Mouse (Mus musculus) MEL (cell line): ENCODE results near the gene Rdh16f1. TPM values are rescaled to one million over a fixed set of nuclear protein-coding genes. Genes with fewer than 3 reads are reported as not detected.

Experiments used
- DNase-seq: peaks from one replicate; pipeline ENCODE4 v3.0.0; 2011; ENCODE audit warnings: low read depth, low spot score
- H3K27ac ChIP-seq: 2 replicates; pipeline ENCODE4 v1.5.1; 2012; ENCODE audit warnings: low read depth, mild to moderate bottlenecking, control low read depth, low read length, moderate library complexity; ENCODE audit not compliant: control insufficient read depth
- H3K27me3 ChIP-seq, 2 experiments: fragments of 150-350 bp in 1 of 2; sonication (generic) in 1 of 2; 2 replicates each; pipeline ENCODE4 v1.6.1; 2012; ENCODE audit warnings: low read length in 2 of 2, mild to moderate bottlenecking in 2 of 2, improper control_type of control experiment in 1 of 2, moderate library complexity in 1 of 2; ENCODE audit not compliant: insufficient read depth in 2 of 2, control insufficient read depth in 1 of 2
- H3K36me3 ChIP-seq, 2 experiments: 2 replicates each; pipeline ENCODE4 v1.6.1; 2012 to 2014; ENCODE audit warnings: low read length in 2 of 2, improper control_type of control experiment in 1 of 2, inconsistent platforms in 1 of 2, mild to moderate bottlenecking in 1 of 2; ENCODE audit not compliant: insufficient read depth in 2 of 2, control insufficient read depth in 1 of 2
- H3K4me1 ChIP-seq, 2 experiments: fragments of 150-350 bp in 1 of 2; sonication (generic) in 1 of 2; 2 replicates each; pipeline ENCODE4 v1.6.1; 2012; ENCODE audit warnings: low read length in 2 of 2, improper control_type of control experiment in 1 of 2, mild to moderate bottlenecking in 1 of 2; ENCODE audit not compliant: insufficient read depth in 2 of 2, control insufficient read depth in 1 of 2
- H3K4me3 ChIP-seq, 2 experiments: fragments of 150-350 bp in 1 of 2; sonication (generic) in 1 of 2; 2 replicates each; pipeline ENCODE4 v1.5.1; 2012; ENCODE audit warnings: low read depth in 2 of 2, low read length in 2 of 2, mild to moderate bottlenecking in 2 of 2, moderate library complexity in 2 of 2, control low read depth in 1 of 2, improper control_type of control experiment in 1 of 2; ENCODE audit not compliant: control insufficient read depth in 1 of 2, insufficient read depth in 1 of 2
- H3K79me2 ChIP-seq: 2 replicates; pipeline ENCODE4 v1.6.1; 2012; ENCODE audit warnings: mild to moderate bottlenecking, low read length, moderate library complexity; ENCODE audit not compliant: control insufficient read depth, poor library complexity, insufficient read depth
- H3K9ac ChIP-seq: 2 replicates; pipeline ENCODE4 v1.6.1; 2012; ENCODE audit warnings: low read depth, mild to moderate bottlenecking, control low read depth, low read length, moderate library complexity; ENCODE audit not compliant: control insufficient read depth, poor library complexity, severe bottlenecking
- H3K9me3 ChIP-seq: fragments of 150-350 bp; sonication (generic); replicated peaks from 2 replicates; pipeline ENCODE4 v1.6.1; 2012; ENCODE audit warnings: mild to moderate bottlenecking, low read length, improper control_type of control experiment, moderate library complexity; ENCODE audit not compliant: insufficient read depth
- EP300 ChIP-seq, 2 experiments: IDR thresholded peaks; 2 replicates each; pipeline ENCODE4 v1.6.1; 2011; ENCODE audit warnings: improper control_type of control experiment in 2 of 2, low read length in 2 of 2, low read depth in 1 of 2, mild to moderate bottlenecking in 1 of 2
- GATA1 ChIP-seq: IDR thresholded peaks from 2 replicates; pipeline ENCODE4 v1.6.1; 2011; ENCODE audit warnings: low read depth, low read length, improper control_type of control experiment
- RCOR1 ChIP-seq: IDR thresholded peaks from 2 replicates; pipeline ENCODE4 v1.6.1; 2012; ENCODE audit warnings: low read depth, mild to moderate bottlenecking, inconsistent platforms, low read length, improper control_type of control experiment
- TBP ChIP-seq: IDR thresholded peaks from 2 replicates; pipeline ENCODE4 v1.8.0; 2011; ENCODE audit warnings: low read depth, low read length, improper control_type of control experiment
- TCF12 ChIP-seq: IDR thresholded peaks from 2 replicates; pipeline ENCODE4 v1.6.1; 2014; ENCODE audit warnings: low read depth, mild to moderate bottlenecking, inconsistent platforms, low read length, improper control_type of control experiment, moderate library complexity
- USF2 ChIP-seq, 2 experiments: IDR thresholded peaks; 2 replicates each; pipeline ENCODE4 v1.6.1; 2011 to 2012; ENCODE audit warnings: improper control_type of control experiment in 2 of 2, low read length in 2 of 2, borderline replicate concordance in 1 of 2, inconsistent platforms in 1 of 2, low read depth in 1 of 2, mild to moderate bottlenecking in 1 of 2; ENCODE audit not compliant: insufficient read depth in 1 of 2
- polyA plus RNA-seq, 2 experiments: library from polyadenylated mRNA; stranded (reverse) in 1 of 2; unstranded in 1 of 2; fragments of >175 nt in 1 of 2; fragments of >200 nt in 1 of 2; gene quantifications; 2 replicates each; pipeline versions ENCODE4 v1.2.1 to v1.2.4; 2012; ENCODE audit warnings: low replicate concordance in 2 of 2, low read depth in 1 of 2; ENCODE audit not compliant: insufficient read length in 2 of 2, insufficient read depth in 1 of 2, missing spikeins in 1 of 2
- total RNA-seq: library from RNA; depleted of rRNA; stranded (reverse); fragments of 300-350 nt; gene quantifications from 2 replicates; pipeline ENCODE4 v1.2.3, GENCODE M21; 2012; rRNA removed

Gene Rdh16f1
- total and polyA plus RNA-seq, 3 experiments = not detected

DNA sequence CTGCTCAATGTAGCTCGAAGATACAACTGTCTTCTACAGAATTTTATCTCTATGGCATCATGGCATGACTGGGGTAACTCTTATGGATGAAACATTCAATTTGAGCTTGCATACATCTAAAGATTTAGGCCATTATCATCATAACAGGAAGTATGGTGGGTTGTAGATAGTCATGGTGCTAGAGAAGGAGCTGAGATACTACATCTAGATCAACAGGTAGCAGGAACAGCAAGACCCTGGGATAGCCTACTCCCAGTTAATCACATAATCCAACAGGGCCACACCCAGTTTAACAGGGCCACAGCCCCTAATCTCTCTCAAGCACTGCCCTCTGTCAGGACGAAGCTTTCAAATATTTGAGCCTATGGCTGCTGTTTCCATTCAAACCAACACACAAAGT lies 81.2 kb downstream of the Rdh16f1 start:
- Histone ChIP-seq H3K9ac (no peak overlapping the region), H3K79me2 (no peaks in the 10 kb centered on the region), H3K4me1 (no peaks in the 10 kb centered on the region), H3K27ac (no peak overlapping the region), H3K36me3 (no peaks in the 10 kb centered on the region), H3K27me3 (0 out of 4 replicates have a peak, but pooled peaks cover 0 to 2% of the 10 kb centered on the region in 2 experiments), H3K4me3 (no peak overlapping the region), H3K9me3 (no peaks in the 10 kb centered on the region)
- DNase-seq = peak; percentile 40
- TF ChIP-seq USF2 (IDR thresholded peaks at IDR 0.05; ENCODE audit: borderline replicate concordance in 1 of 2, insufficient read depth in 1 of 2, low read depth in 1 of 2, low read length in 2 of 2) = no peak
- TF ChIP-seq TBP = no peak
- TF ChIP-seq RCOR1 = 0 out of 2 replicates have a peak, but pooled peaks have one; percentile 12
- peak in 1 of 2 experiments; percentile 62; a peak in 2 of 4 replicates for TF ChIP-seq EP300 (IDR thresholded peaks at IDR 0.05; ENCODE audit: low read depth in 1 of 2, low read length in 2 of 2)
- TF ChIP-seq TCF12 = peak; percentile 66
- peak; percentile 55 for TF ChIP-seq GATA1

Other genes with a start within 250 kb of the Rdh16f1 start
- 21.8 and 28.6 TPM in 2 replicates for gene Ndufa4l2, start 244.8 kb upstream of the Rdh16f1 start, total RNA-seq
- 10 to 100 TPM in 1 of 2 experiments, not detected in 1; 26.6 TPM for gene Ndufa4l2, start 244.8 kb upstream of the Rdh16f1 start, polyA plus RNA-seq
- gene Shmt2, start 237.3 kb upstream of the Rdh16f1 start, total RNA-seq = 242 and 383 TPM in 2 replicates
- gene Shmt2, start 237.3 kb upstream of the Rdh16f1 start, polyA plus RNA-seq = 100 to 1,000 TPM; 263 to 582 TPM
- not detected in 2 replicates for gene Nxph4, start 225.2 kb upstream of the Rdh16f1 start, total RNA-seq
- gene Nxph4, start 225.2 kb upstream of the Rdh16f1 start, polyA plus RNA-seq = under 1 TPM in 1 of 2 experiments, not detected in 1; 0.24 TPM
- gene Lrp1, start 138.6 kb upstream of the Rdh16f1 start, total RNA-seq = 0.33 and 0.42 TPM in 2 replicates
- under 1 TPM in 1 of 2 experiments, not detected in 1; 0.39 TPM for gene Lrp1, start 138.6 kb upstream of the Rdh16f1 start, polyA plus RNA-seq
- 31.1 and 34.9 TPM in 2 replicates for gene Stat6, start 116.8 kb upstream of the Rdh16f1 start, total RNA-seq
- 10 to 100 TPM in 1 of 2 experiments, not detected in 1; 50.2 TPM for gene Stat6, start 116.8 kb upstream of the Rdh16f1 start, polyA plus RNA-seq
- 11.8 and 12.1 TPM in 2 replicates for gene Nemp1, start 92.9 kb upstream of the Rdh16f1 start, total RNA-seq
- 10 to 100 TPM in 1 of 2 experiments, not detected in 1; 13.9 TPM for gene Nemp1, start 92.9 kb upstream of the Rdh16f1 start, polyA plus RNA-seq
- 29.1 and 36.1 TPM in 2 replicates for gene Nab2, start 91.2 kb upstream of the Rdh16f1 start, total RNA-seq
- gene Nab2, start 91.2 kb upstream of the Rdh16f1 start, polyA plus RNA-seq = 10 to 100 TPM in 1 of 2 experiments, not detected in 1; 37.1 TPM
- 0.08 TPM in 1 of 2 replicates, not detected in the other for gene Myo1a, start 54.6 kb upstream of the Rdh16f1 start, total RNA-seq
- gene Myo1a, start 54.6 kb upstream of the Rdh16f1 start, polyA plus RNA-seq = under 1 TPM in 1 of 2 experiments, not detected in 1; 0.33 TPM
- gene Tac2, start 35.3 kb upstream of the Rdh16f1 start, total RNA-seq = not detected in 2 replicates
- under 1 TPM in 1 of 2 experiments, not detected in 1; 0.32 TPM for gene Tac2, start 35.3 kb upstream of the Rdh16f1 start, polyA plus RNA-seq
- 4.8 and 5.1 TPM in 2 replicates for gene Zbtb39, start 20.2 kb upstream of the Rdh16f1 start, total RNA-seq
- 10 to 100 TPM in 1 of 2 experiments, not detected in 1; 11.0 TPM for gene Zbtb39, start 20.2 kb upstream of the Rdh16f1 start, polyA plus RNA-seq
- gene Gpr182, start 8.1 kb upstream of the Rdh16f1 start, total RNA-seq = 0.04 TPM in 1 of 2 replicates, not detected in the other
- gene Gpr182, start 8.1 kb upstream of the Rdh16f1 start, polyA plus RNA-seq = under 1 TPM in 1 of 2 experiments, not detected in 1; 0.58 TPM
- not detected in 2 replicates for gene Rdh1, start 66 bp upstream of the Rdh16f1 start, total RNA-seq
- gene Rdh1, start 66 bp upstream of the Rdh16f1 start, polyA plus RNA-seq = not detected
- not detected in 2 replicates for gene Rdh9, start 16.6 kb downstream of the Rdh16f1 start, total RNA-seq
- under 1 TPM in 1 of 2 experiments, not detected in 1; 0.04 TPM for gene Rdh9, start 16.6 kb downstream of the Rdh16f1 start, polyA plus RNA-seq
- not detected in 2 replicates for gene Rdh16, start 41.4 kb downstream of the Rdh16f1 start, total RNA-seq
- gene Rdh16, start 41.4 kb downstream of the Rdh16f1 start, polyA plus RNA-seq = not detected
- gene Rdh19, start 90.1 kb downstream of the Rdh16f1 start, total RNA-seq = not detected in 2 replicates
- not detected for gene Rdh19, start 90.1 kb downstream of the Rdh16f1 start, polyA plus RNA-seq
- gene Rdh16f2, start 106.7 kb downstream of the Rdh16f1 start, total RNA-seq = not detected in 2 replicates
- gene Rdh16f2, start 106.7 kb downstream of the Rdh16f1 start, polyA plus RNA-seq = under 1 TPM in 1 of 2 experiments, not detected in 1; 0.07 TPM
- gene Rdh7, start 129.0 kb downstream of the Rdh16f1 start, total RNA-seq = not detected in 2 replicates
- gene Rdh7, start 129.0 kb downstream of the Rdh16f1 start, polyA plus RNA-seq = not detected
- gene Sdr9c7, start 138.7 kb downstream of the Rdh16f1 start, total RNA-seq = not detected in 2 replicates
- not detected for gene Sdr9c7, start 138.7 kb downstream of the Rdh16f1 start, polyA plus RNA-seq
- gene Hsd17b6, start 247.8 kb downstream of the Rdh16f1 start, total RNA-seq = not detected in 2 replicates
- under 1 TPM in 1 of 2 experiments, not detected in 1; 0.15 TPM for gene Hsd17b6, start 247.8 kb downstream of the Rdh16f1 start, polyA plus RNA-seq